Mouse (Mus musculus) erythroblast, embryonic 14.5 days (primary cell): ENCODE measurements around the gene Mcrip2.

Source experiments
- GATA1 ChIP-seq: IDR thresholded peaks from 2 replicates; pipeline ENCODE4 v1.6.1; 2012; ENCODE audit warnings: low read length, inconsistent platforms, mixed read lengths
- TAL1 ChIP-seq: IDR thresholded peaks from 3 replicates; pipeline ENCODE4 v1.6.1; 2012; ENCODE audit warnings: low read length, inconsistent platforms, mixed read lengths

DNA sequence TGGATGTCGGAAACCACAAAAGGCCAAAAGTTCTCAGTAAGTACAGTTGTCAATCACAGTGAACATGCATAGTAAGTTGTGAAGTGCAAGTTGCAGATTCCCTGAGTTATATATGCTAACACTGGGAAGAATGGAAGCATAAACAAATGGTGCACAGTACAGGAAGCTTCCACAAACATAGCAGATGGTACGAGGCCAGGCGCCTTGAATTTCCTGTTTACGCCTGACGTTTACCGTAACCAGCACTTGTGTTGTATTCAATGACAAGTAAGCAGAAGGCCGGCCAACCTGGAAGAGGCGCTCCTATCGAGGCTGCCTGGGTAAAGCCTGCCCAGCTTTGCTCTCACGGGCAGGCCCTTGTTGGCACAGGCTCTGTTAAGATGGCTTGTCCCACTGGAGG is 18.9 kb upstream of the Mcrip2 start:
- no peak for TF ChIP-seq TAL1
- no peak for TF ChIP-seq GATA1
